Comparison of ENCODE assay signal across 11 mouse cellular contexts in the genomic region with DNA sequence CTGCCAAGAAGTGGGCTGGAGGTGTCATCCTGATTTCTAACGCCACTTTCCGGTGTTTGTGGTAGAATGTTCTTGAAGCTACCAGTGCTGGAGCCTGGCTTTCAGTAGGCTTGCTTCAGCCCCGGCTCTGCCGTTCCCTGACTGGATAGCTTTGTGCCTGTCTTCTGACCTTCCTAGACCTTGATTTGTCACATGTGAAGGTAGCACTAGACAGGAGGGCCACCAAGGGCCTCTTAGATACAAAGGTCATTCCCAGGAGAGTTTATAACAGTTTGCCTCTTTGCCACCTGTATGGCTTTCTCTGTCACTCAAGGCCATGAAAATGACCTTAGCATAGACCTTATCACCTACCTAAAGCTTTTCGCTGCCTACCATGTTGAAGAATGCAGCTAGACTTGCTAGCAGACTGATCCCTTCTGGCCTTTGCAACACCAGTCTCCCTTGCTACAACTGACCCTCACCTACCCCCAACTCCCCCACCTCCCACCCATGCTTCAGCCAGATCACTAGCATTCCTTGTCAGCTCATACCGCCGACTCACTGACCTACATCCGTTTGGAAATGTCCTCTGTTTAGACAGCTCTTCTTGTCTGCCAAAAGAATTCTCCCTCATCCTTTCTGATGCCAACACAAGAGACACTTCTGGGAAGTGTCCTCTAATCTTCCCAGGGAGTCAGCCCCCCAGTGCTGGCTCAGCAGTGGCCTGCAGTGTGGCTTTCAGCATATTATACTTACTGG.
DNase-seq lines count a peak whose midpoint lies in the region; ATAC-seq and TF ChIP-seq lines count a peak whose summit lies in the region.
"Had no signal": no experiment of that assay in that cellular context is flagged by ENCODE, and none has a peak within 500 bp of the region (broad histone marks: within the 10 kb centered on the region; RNA-seq: fewer than 3 reads in every experiment).

No protein-coding gene starts in this region.

- no peak overlapping the region for H3K9ac ChIP-seq in heart, postnatal 0 days (replicated peaks; ENCODE audit: low read depth, low read length)
- H3K9ac ChIP-seq in liver, postnatal 0 days (replicated peaks): no peak overlapping the region
- no peak overlapping the region for H3K9ac ChIP-seq in intestine, embryonic 15.5 days
- no peak overlapping the region for H3K9ac ChIP-seq in stomach, embryonic 14.5 days (replicated peaks; ENCODE audit: low read depth, low read length)
- H3K9ac ChIP-seq: liver, embryonic 15.5 days had no signal

- H3K36me3 ChIP-seq in heart, postnatal 0 days (replicated peaks; ENCODE audit: control insufficient read depth, insufficient read depth, low read length): no peaks in the 10 kb centered on the region
- H3K36me3 ChIP-seq in liver, postnatal 0 days (replicated peaks; ENCODE audit: insufficient read depth, low read length): no peaks in the 10 kb centered on the region
- no peaks in the 10 kb centered on the region for H3K36me3 ChIP-seq in intestine, embryonic 15.5 days
- H3K36me3 ChIP-seq in stomach, embryonic 14.5 days (ENCODE audit: control insufficient read depth, insufficient read depth, low read length): no peaks in the 10 kb centered on the region
- H3K36me3 ChIP-seq: liver, embryonic 15.5 days had no signal

- no peak overlapping the region for H3K4me2 ChIP-seq in heart, postnatal 0 days (ENCODE audit: low read depth, low read length)
- H3K4me2 ChIP-seq in liver, postnatal 0 days (ENCODE audit: low read depth, low read length): no peak overlapping the region
- H3K4me2 ChIP-seq in intestine, embryonic 15.5 days (replicated peaks): no peak overlapping the region
- no peak overlapping the region for H3K4me2 ChIP-seq in stomach, embryonic 14.5 days (replicated peaks; ENCODE audit: low read depth, low read length)
- H3K4me2 ChIP-seq: liver, embryonic 15.5 days had no signal

- H3K27ac ChIP-seq in heart, postnatal 0 days (ENCODE audit: low read depth): peak overlapping the region; percentile 63
- peak overlapping the region; percentile 52; the same call in 1 of the 2 replicates for H3K27ac ChIP-seq in liver, postnatal 0 days (ENCODE audit: low read depth)
- H3K27ac ChIP-seq in intestine, embryonic 15.5 days: no peak overlapping the region
- peak overlapping the region; percentile 52; the same call in 1 of the 2 replicates for H3K27ac ChIP-seq in stomach, embryonic 14.5 days (ENCODE audit: low read length)
- H3K27ac ChIP-seq: liver, embryonic 15.5 days had no signal

- peaks cover 28% of the 10 kb centered on the region for H3K4me1 ChIP-seq in heart, postnatal 0 days (ENCODE audit: control insufficient read depth, insufficient read depth)
- peaks cover 6% of the 10 kb centered on the region; the same call in 1 of the 2 replicates for H3K4me1 ChIP-seq in liver, postnatal 0 days (ENCODE audit: insufficient read depth)
- peaks cover 12% of the 10 kb centered on the region; the same call in 1 of the 2 replicates for H3K4me1 ChIP-seq in intestine, embryonic 15.5 days (replicated peaks)
- H3K4me1 ChIP-seq in stomach, embryonic 14.5 days (ENCODE audit: control insufficient read depth, insufficient read depth, low read length): peaks cover 19% of the 10 kb centered on the region; the same call in 1 of the 2 replicates
- H3K4me1 ChIP-seq: liver, embryonic 15.5 days had no signal

- no peaks in the 10 kb centered on the region for H3K9me3 ChIP-seq in heart, postnatal 0 days (replicated peaks; ENCODE audit: control insufficient read depth, low read length)
- H3K9me3 ChIP-seq in liver, postnatal 0 days (ENCODE audit: low read length): no peaks in the 10 kb centered on the region
- H3K9me3 ChIP-seq in intestine, embryonic 15.5 days: no peaks in the 10 kb centered on the region
- H3K9me3 ChIP-seq in stomach, embryonic 14.5 days (ENCODE audit: control insufficient read depth, low read depth, low read length): no peaks in the 10 kb centered on the region
- H3K9me3 ChIP-seq: liver, embryonic 15.5 days had no signal

- no peaks in the 10 kb centered on the region for H3K27me3 ChIP-seq in heart, postnatal 0 days (ENCODE audit: control insufficient read depth, insufficient read depth, low read length)
- H3K27me3 ChIP-seq in liver, postnatal 0 days (ENCODE audit: insufficient read depth, low read length): no peaks in the 10 kb centered on the region
- H3K27me3 ChIP-seq in intestine, embryonic 15.5 days (replicated peaks): no peaks in the 10 kb centered on the region
- H3K27me3 ChIP-seq in stomach, embryonic 14.5 days (ENCODE audit: control insufficient read depth, insufficient read depth, low read length): no peaks in the 10 kb centered on the region
- H3K27me3 ChIP-seq: liver, embryonic 15.5 days had no signal

- DNase-seq in heart, postnatal 0 days (ENCODE audit: low spot score): peak; percentile 56
- DNase-seq in heart, postnatal 14 days: no peak
- no peak for DNase-seq in liver, postnatal 0 days
- DNase-seq in liver: no peak
- DNase-seq in urinary bladder, postnatal 10 days (ENCODE audit: low spot score): no peak
- DNase-seq: adrenal gland, postnatal 25 days; thymus, postnatal 14 days had no signal

- WGBS in heart, postnatal 0 days: 48% methylated on average over 8 of the region's 8 CpGs
- WGBS in liver, postnatal 0 days (ENCODE audit: insufficient replicate concordance): 75% methylated on average over 8 of the region's 8 CpGs
- 70% methylated on average over 8 of the region's 8 CpGs for WGBS in intestine, embryonic 15.5 days
- 69% methylated on average over 8 of the region's 8 CpGs for WGBS in stomach, embryonic 14.5 days

- no peak for TF ChIP-seq CTCF in heart, postnatal 0 days (IDR thresholded peaks at IDR 0.05; ENCODE audit: low read depth)
- no peak for TF ChIP-seq CTCF in liver, postnatal 0 days (IDR thresholded peaks at IDR 0.05; ENCODE audit: low read depth)

- intact Hi-C loops in heart, postnatal 14 days (cut with DNase I): no loop called here

- ATAC-seq in heart, postnatal 0 days (ENCODE audit: insufficient read depth, low read depth): peak; percentile 29; the same call in 1 of the 2 replicates
- ATAC-seq in liver, postnatal 0 days: no peak
- ATAC-seq in intestine, embryonic 15.5 days: peak; percentile 61
- no peak for ATAC-seq in stomach, embryonic 14.5 days (ENCODE audit: insufficient number of reproducible peaks, insufficient read depth, low FRiP score, low read depth)
- ATAC-seq: inflammation-experienced regulatory T-cells, adult 6 months had no signal

- no peak overlapping the region for H3K4me3 ChIP-seq in heart, postnatal 0 days (ENCODE audit: low read depth, low read length)
- H3K4me3 ChIP-seq in liver, postnatal 0 days (ENCODE audit: low read depth, low read length): no peak overlapping the region
- no peak overlapping the region for H3K4me3 ChIP-seq in intestine, embryonic 15.5 days (replicated peaks)
- H3K4me3 ChIP-seq in stomach, embryonic 14.5 days (ENCODE audit: low read depth, low read length): no peak overlapping the region
- H3K4me3 ChIP-seq: liver, embryonic 15.5 days had no signal

- no peak for TF ChIP-seq EP300 in heart, postnatal 0 days (IDR thresholded peaks at IDR 0.05; ENCODE audit: low read depth)
- no peak for TF ChIP-seq EP300 in liver, postnatal 0 days (IDR thresholded peaks at IDR 0.05; ENCODE audit: low read depth)

Comparison
In these comparisons a context has a peak if more than half of its experiments do, and no peak if none do; other contexts are left out.
1. ATAC-seq: peak in heart, postnatal 0 days (single experiment) and intestine, embryonic 15.5 days (single experiment); none in liver, postnatal 0 days (single experiment) and stomach, embryonic 14.5 days (single experiment).